Mouse (Mus musculus) heart, adult 2 months (tissue): Measurements from ENCODE around the gene Prpf40b. TPM values are rescaled to one million over a fixed set of nuclear protein-coding genes. Genes with fewer than 3 reads are reported as not detected.
"Not testable (repeated sequence)": the region's sequence is repeated elsewhere in the genome, so short reads cannot be mapped to it uniquely, and the experiment has no call there.

Source experiments
- DNase-seq, 2 experiments: peaks; one replicate each; pipeline ENCODE4 v3.0.0; 2021
- H3K27ac ChIP-seq: fragments of 200-600 bp; 2 replicates; pipeline ENCODE4 v1.8.1; 2022
- H3K27me3 ChIP-seq: fragments of 200-500 bp; 2 replicates; pipeline ENCODE4 v1.6.1; 2012; ENCODE audit warnings: mild to moderate bottlenecking, low read length, inconsistent platforms, mixed read lengths; ENCODE audit not compliant: control insufficient read depth, insufficient read depth
- H3K36me3 ChIP-seq: fragments of 200-500 bp; 2 replicates; pipeline ENCODE4 v1.6.1; 2012; ENCODE audit warnings: low read length, inconsistent platforms; ENCODE audit not compliant: control insufficient read depth, insufficient read depth
- H3K4me1 ChIP-seq: fragments of 200-500 bp; 2 replicates; pipeline ENCODE4 v1.6.1; 2011; ENCODE audit warnings: low read length; ENCODE audit not compliant: control insufficient read depth, insufficient read depth
- H3K4me3 ChIP-seq: fragments of 200-600 bp; 2 replicates; pipeline ENCODE4 v1.8.1; 2022
- H3K79me2 ChIP-seq: fragments of 200-500 bp; replicated peaks from 2 replicates; pipeline ENCODE4 v1.6.1; 2012; ENCODE audit warnings: mild to moderate bottlenecking, inconsistent platforms, low read length, moderate library complexity, mixed read lengths; ENCODE audit not compliant: control insufficient read depth, insufficient read depth
- H3K9ac ChIP-seq: fragments of 200-500 bp; 2 replicates; pipeline ENCODE4 v1.6.1; 2012; ENCODE audit warnings: low read depth, mild to moderate bottlenecking, control low read depth, inconsistent platforms, low read length, mixed read lengths
- CTCF ChIP-seq: fragments of 200-600 bp; IDR thresholded peaks from 2 replicates; pipeline ENCODE4 v1.8.1; 2022; ENCODE audit warnings: antibody characterized with exemption, mild to moderate bottlenecking, moderate library complexity
- EP300 ChIP-seq: fragments of 200-500 bp; IDR thresholded peaks from 2 replicates; pipeline ENCODE4 v1.6.1; 2011; ENCODE audit warnings: low read depth, low read length, control low read depth; ENCODE audit not compliant: insufficient read depth
- POLR2A ChIP-seq: fragments of 200-500 bp; IDR thresholded peaks from 2 replicates; pipeline ENCODE4 v1.6.1; 2011; ENCODE audit warnings: mild to moderate bottlenecking, low read depth, low read length, control low read depth; ENCODE audit not compliant: insufficient read depth
- WGBS: fragments of 180-500 bp; shearing (Covaris S2); methylation state at CpG from one replicate; pipeline ENCODE4 v1.1.7; 2018; 5-methylcytosine and 5-hydroxymethylcytosine counted together
- intact Hi-C: fragments of 180-260 bp; cut with DNase I; formaldehyde crosslinking; loops from one replicate; pipeline ENCODE4 v1.15.1; 2025
- long read RNA-seq: library from polyadenylated mRNA; stranded (forward); transcript quantifications from one replicate; pipeline ENCODE4 v2.0.0, GENCODE M21; 2021
- polyA plus RNA-seq: library from polyadenylated mRNA; depleted of rRNA; stranded (reverse); fragments of >200 nt; gene quantifications from 2 replicates; pipeline ENCODE4 v1.2.3, GENCODE M21; 2012; rRNA removed
- total RNA-seq, 2 experiments: library from RNA; stranded (reverse); gene quantifications; 2 replicates each; pipeline ENCODE4 v1.2.3; 2021

Gene Prpf40b
- 10 to 100 TPM; 18.9 to 23.4 TPM for total RNA-seq
- polyA plus RNA-seq, result 39.5 and 39.7 TPM in 2 replicates
- long read RNA-seq, partial matches to known transcripts, result 2 of 12 reads
- long read RNA-seq, other reads (novel, unspliced or antisense), result 10 of 12 reads

DNA sequence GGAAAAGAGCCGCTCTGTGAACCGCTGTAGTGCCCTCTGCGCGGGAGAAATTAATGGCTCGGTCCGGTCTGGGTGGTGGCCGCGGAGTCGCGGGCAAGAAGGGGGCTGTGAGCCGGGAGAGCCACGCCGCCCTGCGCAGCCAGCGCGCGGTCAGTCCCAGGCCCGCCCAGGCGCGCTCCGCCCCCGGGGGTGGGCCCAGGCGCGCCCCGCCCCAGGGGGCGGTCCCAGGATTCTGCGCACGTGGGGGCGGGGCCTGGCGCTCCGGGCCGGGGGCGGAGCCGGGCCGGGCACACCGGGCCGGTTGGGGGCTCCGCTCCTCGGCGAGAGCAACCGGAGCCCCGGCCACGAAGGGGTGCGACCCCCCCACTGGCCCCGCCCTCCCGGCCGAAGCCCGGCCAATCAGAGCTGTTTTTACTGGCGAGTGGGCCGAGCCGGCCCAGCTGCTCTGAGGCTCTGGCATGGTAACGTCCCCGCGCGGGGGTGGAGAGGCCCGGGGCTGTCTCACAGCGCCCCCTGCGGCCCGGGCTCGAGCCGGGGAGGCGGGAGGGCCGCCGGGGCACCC lies at the start of gene Prpf40b:
TSS of gene Prpf40b (plus strand) at position 275 of the 562 bp plus-strand sequence.
- intact Hi-C loops, result loop anchor here (2.0 kb wide), 1 partner anchor 42 kb away; no protein-coding TSS in a partner anchor
- Histone ChIP-seq H3K27ac (peak within 1 kb of the TSS; percentile 75), H3K27me3 (no peaks in the 10 kb centered on the region), H3K4me1 (no peaks in the 10 kb centered on the region; the same call in none of the 2 replicates), H3K79me2 (no peaks in the 10 kb centered on the region), H3K4me3 (peak within 1 kb of the TSS; percentile 65), H3K36me3 (no peaks in the 10 kb centered on the region), H3K9ac (peak within 1 kb of the TSS; percentile 82)
- peak; percentile 96 to 97 for DNase-seq
- TF ChIP-seq EP300 (no peak), CTCF (peak; percentile 61), POLR2A (peak; percentile 36)
- WGBS, result 2% methylated on average over 54 of the region's 64 CpGs

DNA sequence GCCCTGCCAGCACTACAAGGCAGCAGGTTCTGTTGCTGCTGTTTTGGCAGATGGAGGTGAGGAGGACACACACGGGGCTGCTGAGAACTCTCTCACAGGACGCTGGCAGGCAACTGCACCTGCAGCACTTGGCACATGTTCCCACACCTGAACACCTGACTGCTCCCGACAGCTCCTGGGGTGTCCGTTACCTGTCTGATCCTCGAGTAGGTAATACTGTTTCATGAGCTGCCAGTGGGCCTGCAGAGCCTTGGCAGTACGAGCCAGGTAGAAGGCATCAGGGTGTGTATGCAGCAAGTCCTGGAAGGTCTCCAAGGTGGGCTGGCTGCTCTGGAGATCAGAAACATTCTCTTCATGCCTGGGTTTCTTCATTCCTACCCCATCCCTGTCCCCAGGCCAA lies 48.2 kb upstream of the Prpf40b start:
- intact Hi-C loops, H3K4me1 ChIP-seq, H3K79me2 ChIP-seq, H3K4me3 ChIP-seq, DNase-seq, H3K9ac ChIP-seq, H3K27me3 ChIP-seq, H3K27ac ChIP-seq, H3K36me3 ChIP-seq: not testable (repeated sequence)
- WGBS, result 68% methylated on average over 6 of the region's 6 CpGs

DNA sequence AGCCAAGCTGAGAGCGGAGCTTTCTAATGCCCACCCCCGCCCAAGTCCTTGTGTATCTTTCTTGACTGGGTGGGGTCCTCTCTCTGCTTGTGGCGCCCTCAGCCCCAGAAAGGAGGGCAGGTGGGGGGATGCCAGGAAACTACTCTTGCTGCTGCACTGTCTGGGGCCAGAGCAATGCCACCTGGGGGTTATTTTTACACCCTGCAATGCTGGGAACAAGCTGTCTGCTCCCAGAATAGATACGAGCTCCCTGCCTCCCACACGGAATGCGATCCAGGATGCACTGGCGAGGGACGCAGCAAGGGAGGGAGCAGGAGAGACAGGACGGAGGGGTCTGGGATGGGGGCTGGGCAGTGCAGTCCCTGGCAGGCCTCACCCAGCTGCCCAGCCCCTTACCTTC lies 45.9 kb upstream of the Prpf40b start:
- no peaks in the 10 kb centered on the region for H3K36me3 ChIP-seq
- TF ChIP-seq EP300 (peak; percentile 84), CTCF (peak; percentile 45), POLR2A (peak; percentile 77; the same call in 1 of the 2 replicates)
- H3K4me1 ChIP-seq, result 0 out of 2 replicates have a peak, but pooled peaks cover 2% of the 10 kb centered on the region
- H3K9ac ChIP-seq, result peak overlapping the region; percentile 44
- intact Hi-C loops, result no loop called here
- 43% methylated on average over 9 of the region's 9 CpGs for WGBS
- H3K79me2 ChIP-seq, result no peaks in the 10 kb centered on the region
- peak; percentile 61 to 75 for DNase-seq
- H3K27ac ChIP-seq, result peak overlapping the region; percentile 85
- peak overlapping the region; percentile 33 for H3K4me3 ChIP-seq
- no peaks in the 10 kb centered on the region for H3K27me3 ChIP-seq

DNA sequence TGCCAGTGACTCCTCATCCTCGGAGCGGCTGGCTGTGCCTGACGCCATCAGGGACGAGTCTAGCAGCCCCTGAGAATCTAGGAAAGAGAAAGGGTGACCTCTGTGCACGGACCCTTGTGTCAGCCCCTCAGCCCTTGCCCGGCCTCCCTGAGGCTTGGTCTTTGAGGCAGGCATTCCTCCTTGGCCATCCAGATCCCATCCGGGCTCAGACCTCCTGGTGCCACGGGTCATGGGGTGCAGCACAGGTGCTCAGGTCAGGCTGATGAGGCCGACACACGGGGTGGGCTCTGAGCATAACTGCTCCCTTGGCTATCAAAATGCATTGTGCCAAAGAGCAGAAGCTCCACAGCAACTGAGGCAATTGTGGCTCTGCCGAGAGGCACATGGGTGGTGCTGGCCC lies 44.9 kb upstream of the Prpf40b start:
- H3K27me3 ChIP-seq, result no peaks in the 10 kb centered on the region
- TF ChIP-seq CTCF (no peak), POLR2A (no peak), EP300 (no peak)
- H3K9ac ChIP-seq, result peak overlapping the region; percentile 44
- peak overlapping the region; percentile 33 for H3K4me3 ChIP-seq
- no peak for DNase-seq
- intact Hi-C loops, result no loop called here
- no peaks in the 10 kb centered on the region for H3K36me3 ChIP-seq
- 61% methylated on average over 11 of the region's 11 CpGs for WGBS
- H3K79me2 ChIP-seq, result no peaks in the 10 kb centered on the region
- H3K27ac ChIP-seq, result peak overlapping the region; percentile 85
- peaks cover 2% of the 10 kb centered on the region; the same call in 1 of the 2 replicates for H3K4me1 ChIP-seq

DNA sequence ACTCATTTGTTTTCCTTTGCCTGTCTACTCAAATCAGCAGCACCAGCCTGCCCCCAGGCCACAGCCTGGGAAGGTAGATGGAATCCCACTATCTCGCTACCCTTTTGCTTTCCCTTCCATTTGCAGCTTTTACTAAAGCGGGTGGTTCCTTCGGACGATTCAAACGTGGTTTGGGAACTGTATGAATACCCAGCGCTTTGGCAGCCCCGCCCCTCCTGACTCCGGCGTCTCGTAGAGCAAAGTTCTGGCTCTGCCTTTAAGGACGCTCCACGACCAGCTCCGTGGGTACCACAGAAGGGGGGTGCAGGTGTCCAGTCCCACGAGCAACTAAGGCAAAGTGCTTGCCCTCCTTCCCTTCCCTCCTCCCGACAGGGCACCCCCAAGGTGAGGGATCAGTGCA lies 43.8 kb upstream of the Prpf40b start:
- peak; percentile 37 to 57 for DNase-seq
- peak overlapping the region; percentile 89 for H3K4me3 ChIP-seq
- H3K79me2 ChIP-seq, H3K4me1 ChIP-seq, H3K27me3 ChIP-seq, intact Hi-C loops, H3K36me3 ChIP-seq: not testable (repeated sequence)
- H3K9ac ChIP-seq, result peak overlapping the region; percentile 51
- H3K27ac ChIP-seq, result peak overlapping the region; percentile 99
- under 1% methylated on average over 14 of the region's 15 CpGs for WGBS

DNA sequence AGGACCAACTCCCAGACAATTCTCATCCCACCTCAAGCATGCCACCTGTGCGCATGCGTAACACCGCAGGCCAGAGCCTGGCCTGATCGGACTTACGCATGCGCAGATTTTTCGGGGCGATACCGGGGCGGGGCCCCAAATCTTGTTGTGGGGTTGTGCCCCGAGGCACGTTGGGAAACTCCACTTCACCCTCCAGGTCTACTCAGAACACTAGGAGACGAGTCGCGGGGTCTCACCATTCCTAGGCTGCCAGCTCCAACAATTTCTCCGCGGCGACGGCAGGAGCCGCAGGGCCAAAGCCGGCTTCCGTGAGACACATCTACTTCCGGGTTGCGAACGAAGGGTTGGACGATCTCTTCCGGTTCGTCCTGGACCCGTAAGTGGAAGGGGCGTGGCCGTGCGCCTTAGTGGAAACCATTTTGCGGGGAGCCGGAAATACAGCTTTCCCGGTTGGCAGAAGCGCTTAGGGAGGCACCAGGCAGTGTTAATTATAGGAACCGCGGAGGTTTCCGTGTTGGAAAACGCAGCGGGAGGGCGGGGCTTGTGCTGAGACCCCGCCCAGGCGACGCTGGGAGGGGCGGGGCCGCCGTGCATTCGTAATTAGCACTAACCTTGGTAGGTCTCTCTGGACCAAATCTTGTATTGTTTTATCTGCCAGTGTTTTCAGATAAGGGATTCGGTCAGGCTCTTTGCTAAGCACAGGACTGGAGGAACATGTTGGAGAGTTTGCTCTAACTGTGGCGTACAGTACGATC lies 43.1 kb upstream of the Prpf40b start, which contains the start of gene Mcrs1:
TSS of gene Mcrs1 (minus strand) at position 336 of the 755 bp plus-strand sequence.
- H3K36me3 ChIP-seq, result no peaks in the 10 kb centered on the region
- WGBS, result under 1% methylated on average over 52 of the region's 52 CpGs
- no peaks in the 10 kb centered on the region for H3K27me3 ChIP-seq
- intact Hi-C loops, result loop anchor here (2.0 kb wide), 1 partner anchor 43 kb away; the partner anchor contains the start of genes Fam186b and Prpf40b
- TF ChIP-seq CTCF, result no peak
- TF ChIP-seq POLR2A, result peak; percentile 65
- TF ChIP-seq EP300, result 0 out of 2 replicates have a peak, but pooled peaks have one; percentile 61
- peak; percentile 96 to 98 for DNase-seq
- H3K4me1 ChIP-seq, result peaks cover 2% of the 10 kb centered on the region; the same call in 1 of the 2 replicates
- H3K27ac ChIP-seq, result peak within 1 kb of the TSS; percentile 99
- H3K9ac ChIP-seq, result peak within 1 kb of the TSS; percentile 75
- H3K4me3 ChIP-seq, result peak within 1 kb of the TSS; percentile 89
- H3K79me2 ChIP-seq, result no peaks in the 10 kb centered on the region
